Mouse (Mus musculus): Measurements from ENCODE around the gene Sfxn1. TPM values are rescaled to one million over a fixed set of nuclear protein-coding genes. Genes with fewer than 3 reads are reported as not detected.

Gene Sfxn1
- polyA plus RNA-seq, 1 experiment from 2014 or later: 98.9 TPM

DNA sequence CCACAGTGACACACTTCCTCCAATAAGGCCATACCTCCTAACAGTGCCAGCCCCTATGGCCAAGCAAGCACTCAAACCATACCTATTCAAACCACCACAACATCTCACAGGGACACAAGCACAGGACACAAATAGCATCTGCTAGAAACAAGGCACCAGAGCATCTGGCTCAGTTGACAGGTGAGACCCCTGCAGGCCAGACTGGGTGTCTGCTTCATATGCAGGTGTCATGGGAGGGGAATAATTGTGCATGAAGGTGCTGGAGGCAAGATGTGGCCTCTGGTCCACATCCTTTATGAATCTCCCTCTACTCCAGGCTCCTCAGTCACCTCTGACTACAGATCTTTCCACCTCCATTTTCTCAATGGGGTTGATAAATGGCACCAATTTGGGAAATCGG, 80.8 kb downstream of the Sfxn1 start:
- 86% methylated on average over 1 of the region's 1 CpGs for WGBS
- no peak for ATAC-seq (replicated peaks; ENCODE audit: insufficient number of reproducible peaks, low FRiP score, low TSS enrichment, low read depth)

DNA sequence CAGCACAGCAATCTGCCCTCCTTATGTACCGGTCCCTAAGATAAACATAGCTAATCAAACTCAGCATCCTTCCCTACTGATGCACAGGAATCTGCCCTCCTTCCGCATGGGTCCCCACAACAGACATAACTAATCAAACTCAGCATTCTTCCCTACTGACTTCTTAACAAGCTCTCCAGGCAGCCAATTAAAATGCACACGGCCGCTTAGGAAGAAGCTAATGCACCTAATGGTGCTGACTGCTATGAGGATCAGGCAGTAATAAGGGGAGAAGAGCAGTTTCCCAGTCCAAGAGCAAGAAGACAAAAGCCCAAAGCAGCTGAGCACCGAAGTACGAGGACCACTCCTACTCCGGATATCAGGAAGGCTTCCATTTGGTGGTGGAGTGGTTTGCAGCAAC, 81.2 kb downstream of the Sfxn1 start:
- ATAC-seq (replicated peaks; ENCODE audit: insufficient number of reproducible peaks, low FRiP score, low TSS enrichment, low read depth) (no peak), DNase-seq (ENCODE audit: low spot score) (no peak)
- Histone ChIP-seq H3K9me3 (replicated peaks; ENCODE audit: control insufficient read depth, low read length) (no peaks in the 10 kb centered on the region), H3K4me2 (ENCODE audit: low read depth, low read length) (no peak overlapping the region; the same call in 1 of the 2 replicates), H3K4me3 (ENCODE audit: low read depth, low read length) (no peak overlapping the region), H3K4me1 (ENCODE audit: control insufficient read depth, insufficient read depth, low read length) (no peaks in the 10 kb centered on the region), H3K27me3 (ENCODE audit: control insufficient read depth, insufficient read depth, low read length) (no peaks in the 10 kb centered on the region), H3K27ac (replicated peaks; ENCODE audit: low read depth, low read length) (no peak overlapping the region), H3K9ac (replicated peaks; ENCODE audit: low read length) (no peak overlapping the region), H3K36me3 (replicated peaks; ENCODE audit: control insufficient read depth, insufficient read depth, low read depth, low read length) (no peaks in the 10 kb centered on the region)
- 50% methylated on average over 7 of the region's 7 CpGs for WGBS

More for the DNA sequence above, 80.8 kb downstream of the Sfxn1 start:
- no peak overlapping the region for H3K4me2 ChIP-seq (ENCODE audit: low read depth, low read length)
- H3K4me3 ChIP-seq (ENCODE audit: low read depth, low read length): no peak overlapping the region
- no peaks in the 10 kb centered on the region for H3K4me1 ChIP-seq (ENCODE audit: control insufficient read depth, insufficient read depth, low read length)
- H3K27ac ChIP-seq (replicated peaks; ENCODE audit: low read depth, low read length): no peak overlapping the region
- H3K36me3 ChIP-seq (replicated peaks; ENCODE audit: control insufficient read depth, insufficient read depth, low read depth, low read length): no peaks in the 10 kb centered on the region
- no peaks in the 10 kb centered on the region for H3K27me3 ChIP-seq (ENCODE audit: control insufficient read depth, insufficient read depth, low read length)
- H3K9ac ChIP-seq (replicated peaks; ENCODE audit: low read length): no peak overlapping the region
- no peak for DNase-seq (ENCODE audit: low spot score)
- no peaks in the 10 kb centered on the region for H3K9me3 ChIP-seq (replicated peaks; ENCODE audit: control insufficient read depth, low read length)

DNA sequence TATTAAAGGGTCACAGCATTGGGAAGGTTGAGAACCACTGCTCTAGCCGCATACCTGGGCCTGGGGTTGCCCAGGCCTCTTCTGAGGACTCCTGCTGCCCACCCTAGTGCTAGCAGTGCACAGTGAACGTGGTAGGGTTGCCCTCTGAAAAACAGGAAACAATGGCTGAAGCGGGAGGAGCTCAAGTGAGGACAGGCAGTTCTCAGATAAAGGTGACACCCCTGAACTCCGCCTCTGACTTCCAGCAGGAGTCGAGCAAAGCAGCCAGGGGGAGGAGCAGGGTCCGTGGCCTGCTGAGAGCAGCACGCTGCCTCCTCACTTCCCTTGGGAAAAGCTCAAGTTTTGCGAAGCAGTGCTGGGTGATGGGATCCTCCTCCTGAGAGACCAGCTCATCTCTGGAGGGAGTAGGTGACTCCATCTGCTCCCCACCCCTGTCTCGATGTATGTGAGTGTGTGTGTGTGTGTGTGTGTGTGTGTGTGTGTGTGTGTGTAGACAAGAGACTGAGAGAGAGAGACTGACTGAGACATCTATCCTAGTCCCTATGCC, 82.1 kb downstream of the Sfxn1 start:
- no peaks in the 10 kb centered on the region for H3K9me3 ChIP-seq (replicated peaks; ENCODE audit: control insufficient read depth, low read length)
- DNase-seq (ENCODE audit: low spot score) (no peak), ATAC-seq (replicated peaks; ENCODE audit: insufficient number of reproducible peaks, low FRiP score, low TSS enrichment, low read depth) (no peak)
- no peaks in the 10 kb centered on the region for H3K27me3 ChIP-seq (ENCODE audit: control insufficient read depth, insufficient read depth, low read length)
- H3K4me2 ChIP-seq (ENCODE audit: low read depth, low read length): no peak overlapping the region
- no peak overlapping the region for H3K9ac ChIP-seq (replicated peaks; ENCODE audit: low read length)
- no peaks in the 10 kb centered on the region for H3K36me3 ChIP-seq (replicated peaks; ENCODE audit: control insufficient read depth, insufficient read depth, low read depth, low read length)
- H3K4me1 ChIP-seq (ENCODE audit: control insufficient read depth, insufficient read depth, low read length): no peaks in the 10 kb centered on the region
- H3K4me3 ChIP-seq (ENCODE audit: low read depth, low read length): no peak overlapping the region
- H3K27ac ChIP-seq (replicated peaks; ENCODE audit: low read depth, low read length): no peak overlapping the region
- WGBS: 19% methylated on average over 9 of the region's 9 CpGs

DNA sequence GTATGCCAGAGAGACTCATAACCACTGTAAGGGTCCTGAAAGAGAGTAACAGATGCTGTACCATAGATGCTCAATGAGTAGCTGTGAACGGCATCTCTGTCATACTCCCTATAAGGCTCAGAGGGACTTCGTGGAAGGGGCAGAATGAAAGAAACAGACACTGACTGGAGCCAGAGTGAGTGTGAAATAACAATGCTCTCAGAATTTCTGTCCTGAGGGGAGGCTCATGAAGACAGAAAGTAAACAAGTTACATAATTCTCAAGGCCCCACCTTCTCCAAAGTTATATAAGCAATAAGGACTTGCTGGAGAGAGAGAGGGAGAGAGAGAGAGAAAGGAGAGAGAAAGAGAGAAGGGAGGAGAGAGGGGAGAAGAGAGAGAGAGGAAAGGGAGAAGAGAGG, 84.2 kb downstream of the Sfxn1 start:
- Histone ChIP-seq H3K4me1 (ENCODE audit: control insufficient read depth, insufficient read depth, low read length) (peaks cover 3% of the 10 kb centered on the region; the same call in 1 of the 2 replicates), H3K4me3 (ENCODE audit: low read depth, low read length) (no peak overlapping the region), H3K27ac (replicated peaks; ENCODE audit: low read depth, low read length) (no peak overlapping the region), H3K36me3 (replicated peaks; ENCODE audit: control insufficient read depth, insufficient read depth, low read depth, low read length) (no peaks in the 10 kb centered on the region), H3K9me3 (replicated peaks; ENCODE audit: control insufficient read depth, low read length) (no peaks in the 10 kb centered on the region), H3K27me3 (ENCODE audit: control insufficient read depth, insufficient read depth, low read length) (no peaks in the 10 kb centered on the region), H3K9ac (replicated peaks; ENCODE audit: low read length) (no peak overlapping the region), H3K4me2 (ENCODE audit: low read depth, low read length) (no peak overlapping the region)
- no peak for ATAC-seq (replicated peaks; ENCODE audit: insufficient number of reproducible peaks, low FRiP score, low TSS enrichment, low read depth)
- 77% methylated on average over 2 of the region's 2 CpGs for WGBS
- no peak for DNase-seq (ENCODE audit: low spot score)

Other genes with a start within 250 kb of the Sfxn1 start
- gene Drd1, start 16.2 kb upstream of the Sfxn1 start, polyA plus RNA-seq (2014; fragmentation: Nextera tagmentation; extraction: Ambion mirVana): 0.26 and 0.39 TPM in 2 replicates
- gene Hrh2, start 120.3 kb downstream of the Sfxn1 start, polyA plus RNA-seq (2014; fragmentation: Nextera tagmentation; extraction: Ambion mirVana): 0.06 and 0.07 TPM in 2 replicates

Data from embryonic facial prominence, embryonic 11.5 days (tissue).